Mouse (Mus musculus): ENCODE data around the gene Slc25a3.

- TF ChIP-seq POLR2A (IDR thresholded peaks at IDR 0.05; ENCODE audit: low read depth, low read length) (no peak), CTCF (IDR thresholded peaks at IDR 0.05; ENCODE audit: extremely low read depth, insufficient read length, insufficient replicate concordance, low read depth, low read length) (no peak)
Measured at GRCm38 (mm10) chr10:91161006-91161405, 37.1 kb upstream of the Slc25a3 start.

Data from small intestine, adult 2 months (tissue).